Comparison of ENCODE assay signal across 18 mouse cellular contexts in the genomic region with DNA sequence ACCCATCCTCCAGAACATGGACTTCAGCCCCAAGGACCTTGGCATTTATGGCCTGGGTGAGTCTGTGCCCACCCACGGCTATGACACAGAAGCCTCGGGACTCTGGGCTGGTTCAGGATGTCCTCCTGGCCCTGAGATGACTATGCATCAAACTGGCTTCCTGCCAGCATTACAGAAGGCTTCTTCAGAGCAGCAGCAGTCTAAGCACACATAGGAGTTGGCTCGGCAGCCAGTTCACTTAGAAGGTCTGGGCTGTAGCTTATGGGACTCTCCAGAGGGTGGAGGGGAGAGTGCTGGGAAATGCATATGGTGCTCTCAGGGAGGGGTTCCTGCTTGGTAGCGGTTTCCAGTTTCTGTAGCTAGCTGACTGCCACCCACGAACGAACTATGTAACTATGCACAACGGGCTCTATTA. TPM values are rescaled to one million over a fixed set of nuclear protein-coding genes. Genes with fewer than 3 reads are reported as not detected.
DNase-seq lines count a peak whose midpoint lies in the region; ATAC-seq and TF ChIP-seq lines count a peak whose summit lies in the region.
"Had no signal": no experiment of that assay in that cellular context is flagged by ENCODE, and none has a peak within 500 bp of the region (broad histone marks: within the 10 kb centered on the region; RNA-seq: fewer than 3 reads in every experiment).

No protein-coding gene starts in this region.

- 87% methylated on average over 7 of the region's 7 CpGs for WGBS in hindbrain, embryonic 10.5 days
- WGBS in hindbrain, embryonic 12.5 days = 74% methylated on average over 7 of the region's 7 CpGs

- H3K4me2 ChIP-seq in hindbrain, embryonic 12.5 days (replicated peaks) = no peak overlapping the region

- TF ChIP-seq POLR2A in ES-Bruce4 (IDR thresholded peaks at IDR 0.05; ENCODE audit: insufficient read depth, low read length) = no peak

- no peak for TF ChIP-seq EP300 in ES-Bruce4 (IDR thresholded peaks at IDR 0.05; ENCODE audit: insufficient read depth, low read depth, low read length)

- peak overlapping the region; percentile 16; the same call in 1 of the 2 replicates for H3K27ac ChIP-seq in hindbrain, embryonic 10.5 days
- no peak overlapping the region for H3K27ac ChIP-seq in hindbrain, embryonic 12.5 days
- H3K27ac ChIP-seq in ES-Bruce4 (ENCODE audit: insufficient read depth, low read length) = peak overlapping the region; percentile 51
- H3K27ac ChIP-seq: heart, adult 2 months; liver, embryonic 14.5 days had no signal

- no peak overlapping the region for H3K9ac ChIP-seq in hindbrain, embryonic 12.5 days
- no peak overlapping the region for H3K9ac ChIP-seq in ES-Bruce4 (ENCODE audit: low read depth, poor library complexity, severe bottlenecking)
- H3K9ac ChIP-seq: liver, embryonic 14.5 days had no signal

- peaks cover 31% of the 10 kb centered on the region for H3K4me1 ChIP-seq in hindbrain, embryonic 10.5 days (replicated peaks)
- peaks cover 13% of the 10 kb centered on the region for H3K4me1 ChIP-seq in hindbrain, embryonic 12.5 days
- H3K4me1 ChIP-seq in ES-Bruce4 (ENCODE audit: control insufficient read depth, insufficient read depth, low read length) = peaks cover 8% of the 10 kb centered on the region

- ATAC-seq in hindbrain, embryonic 12.5 days (ENCODE audit: low FRiP score) = no peak
- no peak for ATAC-seq in erythroid progenitor cell, adult 5-6 weeks (replicated peaks; ENCODE audit: low FRiP score, poor library complexity, severe bottlenecking)

- no peak for TF ChIP-seq CTCF in ES-Bruce4 (IDR thresholded peaks at IDR 0.05; ENCODE audit: low read depth, low read length)

- H3K27me3 ChIP-seq in hindbrain, embryonic 10.5 days (ENCODE audit: insufficient read depth, poor library complexity, severe bottlenecking) = no peaks in the 10 kb centered on the region
- H3K27me3 ChIP-seq in hindbrain, embryonic 12.5 days = no peaks in the 10 kb centered on the region
- no peaks in the 10 kb centered on the region for H3K27me3 ChIP-seq in ES-Bruce4 (ENCODE audit: control insufficient read depth, insufficient read depth, low read length, poor library complexity, severe bottlenecking)

- no peaks in the 10 kb centered on the region for H3K9me3 ChIP-seq in hindbrain, embryonic 10.5 days
- H3K9me3 ChIP-seq in hindbrain, embryonic 12.5 days (replicated peaks) = no peaks in the 10 kb centered on the region
- no peaks in the 10 kb centered on the region for H3K9me3 ChIP-seq in ES-Bruce4 (replicated peaks; ENCODE audit: control insufficient read depth, insufficient read depth, low read length, poor library complexity, severe bottlenecking)
- H3K9me3 ChIP-seq: G1E had no signal

- no peak overlapping the region for H3K4me3 ChIP-seq in hindbrain, embryonic 10.5 days
- no peak overlapping the region for H3K4me3 ChIP-seq in hindbrain, embryonic 12.5 days
- no peak overlapping the region for H3K4me3 ChIP-seq in ES-Bruce4 (ENCODE audit: low read depth, low read length)
- H3K4me3 ChIP-seq: heart, adult 2 months had no signal

- DNase-seq in hindbrain, embryonic 10.5 days (ENCODE audit: low spot score) = no peak
- peak; percentile 49 for DNase-seq in 416B (ENCODE audit: low read depth)
- DNase-seq in adrenal gland, postnatal 36 days = peak; percentile 74 to 83
- DNase-seq in spleen, adult 18-20 months = no peak
- DNase-seq: heart, adult 2 months; kidney, adult 11 months; lung, postnatal 4 days; right cerebral cortex, postnatal 14 days; thymus, postnatal 36 days had no signal

- no peaks in the 10 kb centered on the region for H3K36me3 ChIP-seq in hindbrain, embryonic 10.5 days
- no peaks in the 10 kb centered on the region for H3K36me3 ChIP-seq in hindbrain, embryonic 12.5 days
- no peaks in the 10 kb centered on the region for H3K36me3 ChIP-seq in ES-Bruce4 (ENCODE audit: control insufficient read depth, insufficient read depth, low read length, poor library complexity, severe bottlenecking)
- H3K36me3 ChIP-seq: G1E had no signal

RNA-seq across cellular contexts. Expression of a gene that starts 17.7 kb away (rescaled TPM):
- polyA plus RNA-seq in hindbrain, embryonic 10.5 days (2016; fragmentation: Nextera tagmentation; extraction: Ambion mirVana) = 34.4 and 37.9 TPM in 2 replicates
- 35.1 and 38.2 TPM in 2 replicates for polyA plus RNA-seq in hindbrain, embryonic 12.5 days (2016; fragmentation: Nextera tagmentation; extraction: Ambion mirVana)
- polyA plus RNA-seq in ES-Bruce4 (2011; ENCODE audit: insufficient read depth, insufficient read length, low read depth, missing spikeins) = 6.7 and 7.5 TPM in 2 replicates
- total RNA-seq in adrenal gland, postnatal 36 days (2021) = 10 to 100 TPM in 1 of 2 experiments, 1 to 10 TPM in 1; 7.7 to 15.3 TPM
- 10.1 and 10.5 TPM in 2 replicates for total RNA-seq in erythroid progenitor cell, adult 5-6 weeks (2015; ENCODE audit: low replicate concordance)
- 8.2 TPM in 1 of 2 replicates, not detected in the other for total RNA-seq in erythroid progenitor cell, adult 5-6 weeks (2017; ENCODE audit: low replicate concordance)

RNA-seq across cellular contexts. Expression of a gene that starts 17.8 kb away (rescaled TPM):
- 11.1 and 11.5 TPM in 2 replicates for polyA plus RNA-seq in hindbrain, embryonic 10.5 days (2016; fragmentation: Nextera tagmentation; extraction: Ambion mirVana)
- 10.8 and 11.7 TPM in 2 replicates for polyA plus RNA-seq in hindbrain, embryonic 12.5 days (2016; fragmentation: Nextera tagmentation; extraction: Ambion mirVana)
- polyA plus RNA-seq in ES-Bruce4 (2011; ENCODE audit: insufficient read depth, insufficient read length, low read depth, missing spikeins) = 6.3 TPM in 2 replicates
- total RNA-seq in adrenal gland, postnatal 36 days (2021) = 10 to 100 TPM in 1 of 2 experiments, 1 to 10 TPM in 1; 7.0 to 10.8 TPM
- 2.9 and 3.4 TPM in 2 replicates for total RNA-seq in erythroid progenitor cell, adult 5-6 weeks (2015; ENCODE audit: low replicate concordance)
- 2.2 TPM in 1 of 2 replicates, not detected in the other for total RNA-seq in erythroid progenitor cell, adult 5-6 weeks (2017; ENCODE audit: low replicate concordance)

RNA-seq across cellular contexts. Expression of a gene that starts 21.0 kb away (rescaled TPM):
- polyA plus RNA-seq in hindbrain, embryonic 10.5 days (2016; fragmentation: Nextera tagmentation; extraction: Ambion mirVana) = 20.5 and 29.2 TPM in 2 replicates
- polyA plus RNA-seq in hindbrain, embryonic 12.5 days (2016; fragmentation: Nextera tagmentation; extraction: Ambion mirVana) = 16.6 and 17.1 TPM in 2 replicates
- polyA plus RNA-seq in ES-Bruce4 (2011; ENCODE audit: insufficient read depth, insufficient read length, low read depth, missing spikeins) = 40.4 and 44.0 TPM in 2 replicates
- 100 to 1,000 TPM in 1 of 2 experiments, 10 to 100 TPM in 1; 45.7 to 114 TPM for total RNA-seq in adrenal gland, postnatal 36 days (2021)
- total RNA-seq in erythroid progenitor cell, adult 5-6 weeks (2015; ENCODE audit: low replicate concordance) = 2.5 TPM in 1 of 2 replicates, not detected in the other
- total RNA-seq in erythroid progenitor cell, adult 5-6 weeks (2017; ENCODE audit: low replicate concordance) = 0.64 and 0.98 TPM in 2 replicates

RNA-seq across cellular contexts. Expression of a gene that starts 31.8 kb away (rescaled TPM):
- polyA plus RNA-seq in hindbrain, embryonic 10.5 days (2016; fragmentation: Nextera tagmentation; extraction: Ambion mirVana) = not detected in 2 replicates
- polyA plus RNA-seq in hindbrain, embryonic 12.5 days (2016; fragmentation: Nextera tagmentation; extraction: Ambion mirVana) = not detected in 2 replicates
- polyA plus RNA-seq in ES-Bruce4 (2011; ENCODE audit: insufficient read depth, insufficient read length, low read depth, missing spikeins) = not detected in 2 replicates
- total RNA-seq in adrenal gland, postnatal 36 days (2021) = not detected
- not detected in 2 replicates for total RNA-seq in erythroid progenitor cell, adult 5-6 weeks (2015; ENCODE audit: low replicate concordance)
- not detected in 2 replicates for total RNA-seq in erythroid progenitor cell, adult 5-6 weeks (2017; ENCODE audit: low replicate concordance)
- total RNA-seq: G1E; heart, adult 2 months; heart, postnatal 25 days; layer of hippocampus, adult 8-10 months; left cerebral cortex, postnatal 36 days; neutrophil, adult 5-6 weeks had no signal
- polyA plus RNA-seq: heart, adult 2 months; liver, embryonic 14.5 days had no signal

RNA-seq across cellular contexts. Expression of a gene that starts 31.8 kb away (rescaled TPM):
- polyA plus RNA-seq in hindbrain, embryonic 10.5 days (2016; fragmentation: Nextera tagmentation; extraction: Ambion mirVana) = 44.7 and 49.0 TPM in 2 replicates
- 40.1 and 44.5 TPM in 2 replicates for polyA plus RNA-seq in hindbrain, embryonic 12.5 days (2016; fragmentation: Nextera tagmentation; extraction: Ambion mirVana)
- 23.6 and 26.6 TPM in 2 replicates for polyA plus RNA-seq in ES-Bruce4 (2011; ENCODE audit: insufficient read depth, insufficient read length, low read depth, missing spikeins)
- 10 to 100 TPM; 15.5 to 15.8 TPM for total RNA-seq in adrenal gland, postnatal 36 days (2021)
- total RNA-seq in erythroid progenitor cell, adult 5-6 weeks (2015; ENCODE audit: low replicate concordance) = 10.5 and 17.2 TPM in 2 replicates
- total RNA-seq in erythroid progenitor cell, adult 5-6 weeks (2017; ENCODE audit: low replicate concordance) = 7.3 and 15.9 TPM in 2 replicates

Comparison
In these comparisons a context has a peak if more than half of its experiments do, and no peak if none do; other contexts are left out.
1. DNase-seq: peak in 416B (single experiment) and adrenal gland, postnatal 36 days (2 of 2); none in hindbrain, embryonic 10.5 days (single experiment) and spleen, adult 18-20 months (0 of 2).